Mouse (Mus musculus) neural tube, embryonic 14.5 days (tissue): ENCODE measurements around the gene Ovol3. TPM values are rescaled to one million over a fixed set of nuclear protein-coding genes. Genes with fewer than 3 reads are reported as not detected.

Experiments
- ATAC-seq: fragments of 200-750 bp; cut with Nextera tagmentation; 2 replicates; pipeline ENCODE4 v1.8.0; 2017; ENCODE audit warnings: low read depth, mild to moderate bottlenecking, moderate TSS enrichment, moderate library complexity
- H3K27ac ChIP-seq: fragments of 300-500 bp; sonication (generic); 2 replicates; pipeline ENCODE4 v1.5.1; 2014; ENCODE audit warnings: low read depth, mild to moderate bottlenecking, control low read depth, low read length, moderate library complexity, mixed read lengths
- H3K27me3 ChIP-seq: fragments of 300-500 bp; sonication (generic); 2 replicates; pipeline ENCODE4 v1.6.1; 2014; ENCODE audit warnings: low read length; ENCODE audit not compliant: control insufficient read depth, insufficient read depth
- H3K36me3 ChIP-seq: fragments of 300-500 bp; sonication (generic); 2 replicates; pipeline ENCODE4 v1.6.1; 2014; ENCODE audit warnings: low read length, mixed read lengths; ENCODE audit not compliant: control insufficient read depth, insufficient read depth
- H3K4me1 ChIP-seq: fragments of 300-500 bp; sonication (generic); 2 replicates; pipeline ENCODE4 v1.6.1; 2014; ENCODE audit warnings: low read length; ENCODE audit not compliant: control insufficient read depth, insufficient read depth
- H3K4me2 ChIP-seq: fragments of 300-500 bp; sonication (generic); 2 replicates; pipeline ENCODE4 v1.6.1; 2014; ENCODE audit warnings: mild to moderate bottlenecking, low read depth, low read length, control low read depth
- H3K4me3 ChIP-seq: fragments of 300-500 bp; sonication (generic); 2 replicates; pipeline ENCODE4 v1.5.1; 2014; ENCODE audit warnings: low read depth, low read length, control low read depth, mixed read lengths
- H3K9ac ChIP-seq: fragments of 300-500 bp; sonication (generic); replicated peaks from 2 replicates; pipeline ENCODE4 v1.6.1; 2014; ENCODE audit warnings: low read depth, mild to moderate bottlenecking, control low read depth, low read length, mixed read lengths
- H3K9me3 ChIP-seq: fragments of 300-500 bp; sonication (generic); 2 replicates; pipeline ENCODE4 v1.6.1; 2016; ENCODE audit warnings: low read length; ENCODE audit not compliant: control insufficient read depth
- WGBS: fragments of 180-500 bp; shearing (Covaris S2); extraction: QIAGEN DNeasy Blood & Tissue Kit; methylation state at CpG from one replicate; pipeline ENCODE4 v1.1.7; 2014; 5-methylcytosine and 5-hydroxymethylcytosine counted together
- polyA plus RNA-seq: library from polyadenylated mRNA; unstranded; fragments of >200 nt; fragmentation: Nextera tagmentation; extraction: Ambion mirVana; gene quantifications from 2 replicates; pipeline ENCODE4 v1.2.1, GENCODE M21; 2014

The Ovol3 gene
- polyA plus RNA-seq, 1 experiment from 2014 or later = not detected

DNA sequence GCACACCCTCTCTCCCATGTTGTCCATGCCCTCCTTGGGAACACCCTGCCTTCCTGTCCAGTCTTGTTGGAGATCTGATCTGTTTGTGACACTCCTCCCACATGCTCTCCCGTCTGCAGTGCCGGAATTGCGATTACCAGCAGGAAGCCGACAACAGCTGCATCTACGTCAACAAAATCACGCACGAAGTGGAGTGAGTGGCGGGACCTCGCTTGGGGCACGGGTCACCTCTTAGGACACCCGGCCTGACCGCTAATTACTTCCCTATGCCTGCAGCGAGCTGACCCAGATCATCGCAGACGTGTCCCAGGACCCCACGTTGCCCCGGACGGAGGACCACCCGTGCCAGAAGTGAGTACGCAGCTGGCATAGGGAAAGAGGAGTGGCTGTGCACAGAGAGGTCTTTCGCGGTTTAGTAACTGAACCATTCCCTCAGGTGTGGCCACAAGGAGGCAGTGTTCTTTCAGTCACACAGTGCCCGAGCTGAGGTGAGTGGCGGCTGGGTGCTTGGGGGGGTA lies 2.8 kb downstream of the Ovol3 start:
- no peaks in the 10 kb centered on the region for H3K9me3 ChIP-seq
- peak overlapping the region; percentile 96 for H3K27ac ChIP-seq
- peak; percentile 20 for ATAC-seq
- H3K27me3 ChIP-seq = no peaks in the 10 kb centered on the region
- H3K9ac ChIP-seq = peak overlapping the region; percentile 75
- H3K4me3 ChIP-seq = peak overlapping the region; percentile 68
- H3K4me2 ChIP-seq = peak overlapping the region; percentile 60
- 5% methylated on average over 24 of the region's 24 CpGs for WGBS
- peaks cover 16% of the 10 kb centered on the region for H3K4me1 ChIP-seq
- H3K36me3 ChIP-seq = peaks cover 4% of the 10 kb centered on the region

DNA sequence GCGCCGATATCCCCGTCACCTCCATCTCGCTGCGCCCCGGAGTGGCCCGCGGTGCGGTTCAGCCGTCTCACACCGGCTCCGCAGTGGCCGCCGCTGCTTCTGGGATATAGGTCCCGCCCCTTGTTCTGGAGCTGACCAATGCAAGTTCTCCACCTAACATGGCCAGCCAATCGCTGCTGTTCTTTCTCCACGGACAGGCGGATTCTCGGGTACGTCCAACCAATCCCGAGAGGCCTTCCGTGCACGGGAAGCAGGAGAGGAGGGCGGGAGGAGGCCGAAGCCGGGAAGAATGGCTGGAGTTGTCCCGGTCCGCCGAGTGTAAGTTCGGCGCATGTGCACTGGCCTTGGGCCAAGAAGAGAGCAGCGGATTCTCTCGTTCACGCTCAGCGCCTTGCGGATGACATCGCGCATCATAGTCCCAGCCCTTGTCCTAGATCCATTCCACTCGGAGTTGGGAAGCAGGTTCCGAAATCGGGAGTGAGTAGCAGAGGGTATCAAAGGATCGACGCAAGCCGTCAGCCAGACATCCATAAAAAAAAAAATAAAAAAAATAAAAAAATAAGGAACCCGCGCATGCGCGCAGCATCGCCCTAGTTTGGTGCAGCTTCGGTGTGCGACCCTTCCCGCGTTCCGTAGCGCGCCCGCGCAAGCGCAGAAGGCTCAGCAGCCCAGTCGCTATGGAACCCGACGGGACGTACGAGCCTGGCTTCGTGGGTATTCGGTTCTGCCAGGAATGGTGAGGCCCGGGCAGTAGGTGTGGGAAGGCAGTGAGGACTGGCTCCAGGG lies 3.7 kb downstream of the Ovol3 start, which contains the start of the genes Polr2i and Tbcb:
Gene Polr2i (plus strand): TSS at position 280 of the 786 bp plus-strand sequence.
Gene Tbcb (minus strand): TSS at position 604 of the 786 bp plus-strand sequence.
- peaks cover 11% of the 10 kb centered on the region for H3K36me3 ChIP-seq

DNA sequence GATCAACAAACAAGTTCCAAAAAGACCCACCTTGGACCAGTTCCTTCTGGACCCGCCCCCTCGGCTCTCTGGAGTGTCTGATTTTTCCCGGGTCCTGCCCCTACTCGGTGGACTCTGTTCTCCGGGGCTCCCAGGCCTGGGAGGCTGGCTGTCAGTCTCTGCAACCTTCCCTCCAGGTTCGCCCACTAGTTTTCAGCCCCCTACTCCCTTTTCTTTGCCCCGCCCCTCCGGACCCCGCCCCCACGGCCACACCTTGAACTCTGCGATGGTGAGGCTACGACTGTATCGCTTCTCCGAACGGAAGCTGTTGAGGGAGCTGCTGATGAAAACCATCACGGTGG lies 4.2 kb downstream of the Ovol3 start:
- Histone ChIP-seq H3K9ac (peak overlapping the region; percentile 58), H3K4me1 (peaks cover 16% of the 10 kb centered on the region), H3K36me3 (peaks cover 17% of the 10 kb centered on the region), H3K4me3 (peak overlapping the region; percentile 68), H3K27me3 (no peaks in the 10 kb centered on the region), H3K4me2 (peak overlapping the region; percentile 74), H3K27ac (peak overlapping the region; percentile 96), H3K9me3 (no peaks in the 10 kb centered on the region)
- ATAC-seq = no peak; the same call in none of the 2 replicates
- 0% methylated on average over 16 of the region's 16 CpGs for WGBS

More for the DNA sequence above, 3.7 kb downstream of the Ovol3 start, which contains the start of the genes Polr2i and Tbcb:
- H3K27me3 ChIP-seq = no peaks in the 10 kb centered on the region
- no peaks in the 10 kb centered on the region for H3K9me3 ChIP-seq
- peak within 1 kb of the TSS; percentile 68 for H3K4me3 ChIP-seq
- H3K27ac ChIP-seq = peak within 1 kb of the TSS; percentile 96
- H3K4me1 ChIP-seq = peaks cover 16% of the 10 kb centered on the region
- ATAC-seq = peak; percentile 95
- under 1% methylated on average over 67 of the region's 67 CpGs for WGBS
- peak within 1 kb of the TSS; percentile 75 for H3K9ac ChIP-seq
- peak within 1 kb of the TSS; percentile 74 for H3K4me2 ChIP-seq

DNA sequence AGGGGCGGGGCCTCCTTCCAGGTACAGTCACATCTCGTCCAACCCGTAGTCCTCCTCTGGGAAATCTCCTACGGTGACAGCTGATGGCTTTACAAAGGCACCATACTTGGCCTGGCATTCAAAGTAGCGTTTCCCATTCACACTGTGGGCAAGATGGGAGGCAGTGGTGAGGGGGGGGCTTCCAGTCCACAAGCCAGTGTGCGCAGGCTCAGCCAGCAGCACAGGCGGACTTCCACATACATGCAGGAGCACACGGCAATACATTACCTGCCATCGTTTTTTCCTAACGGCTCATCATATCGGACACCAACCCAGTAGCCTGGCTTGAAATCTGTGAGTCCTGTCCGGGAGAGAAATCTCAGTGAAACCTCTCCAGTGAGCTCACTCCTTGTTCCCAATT lies 11.3 kb downstream of the Ovol3 start:
- Histone ChIP-seq H3K36me3 (peaks cover 40% of the 10 kb centered on the region), H3K4me1 (peaks cover 3% of the 10 kb centered on the region; the same call in 1 of the 2 replicates), H3K9me3 (no peaks in the 10 kb centered on the region), H3K27ac (no peak overlapping the region), H3K9ac (no peak overlapping the region), H3K4me3 (no peak overlapping the region), H3K4me2 (no peak overlapping the region), H3K27me3 (no peaks in the 10 kb centered on the region)
- ATAC-seq = no peak
- 92% methylated on average over 12 of the region's 12 CpGs for WGBS

DNA sequence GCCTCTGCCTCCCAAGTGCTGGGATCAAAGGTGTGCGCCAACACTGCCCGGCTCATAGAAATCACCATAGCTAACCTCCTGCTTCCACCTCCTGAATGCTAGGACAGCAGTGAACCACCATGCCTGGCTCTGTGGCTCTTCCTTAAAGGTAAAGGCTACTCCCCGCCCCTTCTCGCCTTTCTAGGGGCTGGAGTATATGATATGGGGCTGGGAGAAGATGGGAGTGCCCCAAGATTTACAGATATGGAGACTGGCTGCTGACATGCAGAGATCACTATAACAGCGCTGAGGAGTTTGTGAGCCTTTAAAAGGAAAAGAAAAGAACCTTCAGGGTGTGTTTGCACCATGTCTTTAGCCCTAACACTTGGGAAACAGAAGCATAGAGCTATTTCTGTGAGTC lies 13.3 kb downstream of the Ovol3 start:
- Histone ChIP-seq H3K36me3 (peaks cover 32% of the 10 kb centered on the region), H3K4me2 (no peak overlapping the region), H3K4me3 (no peak overlapping the region), H3K9me3 (no peaks in the 10 kb centered on the region), H3K27me3 (no peaks in the 10 kb centered on the region), H3K27ac (no peak overlapping the region), H3K4me1 (peaks cover 3% of the 10 kb centered on the region; the same call in 1 of the 2 replicates), H3K9ac (no peak overlapping the region)
- no peak for ATAC-seq
- WGBS = 95% methylated on average over 5 of the region's 5 CpGs

DNA sequence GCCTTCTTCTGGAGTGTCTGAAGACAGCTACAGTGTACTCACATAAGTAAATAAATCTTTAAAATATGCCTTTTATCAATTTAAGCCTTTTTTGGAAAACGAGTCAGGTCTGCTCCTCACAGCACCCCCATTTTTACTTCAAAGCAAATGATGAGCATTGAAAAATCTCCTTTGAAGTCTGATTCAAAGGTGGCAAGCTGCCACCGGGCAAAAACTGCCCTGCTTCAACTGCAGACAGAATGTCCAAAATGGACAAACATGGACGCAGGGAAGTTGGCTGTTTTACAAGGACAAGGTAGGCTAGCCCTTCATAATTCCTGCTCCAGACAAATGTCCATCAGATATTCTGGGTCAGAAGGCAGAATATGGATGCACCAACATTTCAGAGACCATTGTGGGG lies 14.1 kb downstream of the Ovol3 start:
- WGBS = 88% methylated on average over 3 of the region's 3 CpGs
- no peak for ATAC-seq
- no peak overlapping the region for H3K27ac ChIP-seq
- no peak overlapping the region for H3K9ac ChIP-seq
- H3K9me3 ChIP-seq = no peaks in the 10 kb centered on the region
- H3K4me3 ChIP-seq = no peak overlapping the region
- no peaks in the 10 kb centered on the region for H3K27me3 ChIP-seq
- H3K4me1 ChIP-seq = peaks cover 5% of the 10 kb centered on the region; the same call in 1 of the 2 replicates
- peaks cover 25% of the 10 kb centered on the region for H3K36me3 ChIP-seq
- no peak overlapping the region for H3K4me2 ChIP-seq

DNA sequence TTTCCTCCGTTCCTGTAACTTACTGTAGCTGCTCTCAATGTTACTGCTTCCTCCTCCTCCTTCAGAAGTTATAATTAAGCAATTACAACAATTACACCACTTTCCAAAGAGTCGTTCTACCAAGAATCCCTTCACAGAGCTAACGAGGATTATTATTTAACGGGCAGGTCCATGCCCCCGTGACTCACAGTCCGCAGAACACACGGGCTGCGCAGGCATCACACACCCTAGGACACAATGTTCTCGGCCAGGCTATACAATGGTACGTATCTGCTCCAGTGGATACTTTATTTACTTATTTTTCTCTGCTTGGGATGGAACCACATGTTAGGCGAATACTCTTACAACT lies 15.5 kb downstream of the Ovol3 start:
- WGBS = 21% methylated on average over 11 of the region's 11 CpGs
- Histone ChIP-seq H3K4me3 (peak overlapping the region; percentile 39), H3K27me3 (no peaks in the 10 kb centered on the region), H3K9me3 (no peaks in the 10 kb centered on the region), H3K36me3 (peaks cover 15% of the 10 kb centered on the region), H3K4me2 (peak overlapping the region; percentile 88), H3K4me1 (peaks cover 6% of the 10 kb centered on the region; the same call in 1 of the 2 replicates), H3K9ac (peak overlapping the region; percentile 48; the same call in 1 of the 2 replicates), H3K27ac (no peak overlapping the region)
- no peak for ATAC-seq

DNA sequence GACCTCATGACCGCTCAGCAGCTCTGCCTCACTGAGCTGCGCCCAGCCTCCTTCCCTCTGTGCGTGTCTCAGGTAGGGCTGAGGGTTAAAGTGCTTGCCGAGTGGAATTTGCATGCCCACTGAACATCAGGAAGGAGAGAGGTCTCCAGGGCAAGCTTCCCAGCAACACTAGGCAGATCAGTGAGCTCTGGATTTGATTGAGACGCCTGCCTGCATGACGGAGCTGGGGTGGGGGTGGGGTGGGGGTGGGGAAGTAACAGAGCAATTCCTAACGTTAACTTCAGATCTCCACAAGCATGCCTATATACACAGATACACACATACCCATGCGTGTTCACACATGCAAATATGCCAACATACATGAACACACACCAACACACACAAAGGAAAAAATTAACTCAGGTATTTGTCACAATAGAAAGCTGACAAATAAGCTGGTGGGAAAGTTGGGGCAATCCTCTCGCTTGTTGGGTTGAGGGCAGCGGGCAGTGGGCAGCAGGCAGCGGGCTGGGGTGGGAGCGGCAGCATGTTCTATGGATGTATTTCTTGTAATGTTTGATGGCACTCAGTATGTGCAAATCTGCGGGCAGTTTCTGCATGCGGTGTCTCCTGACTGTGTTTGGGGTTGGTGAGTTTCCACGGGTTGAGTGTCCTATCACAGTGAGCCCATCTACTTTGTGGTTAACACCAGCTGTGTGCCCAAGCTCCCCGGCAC lies 16.1 kb downstream of the Ovol3 start:
- no peaks in the 10 kb centered on the region for H3K9me3 ChIP-seq
- peak overlapping the region; percentile 48; the same call in 1 of the 2 replicates for H3K9ac ChIP-seq
- peak overlapping the region; percentile 88 for H3K4me2 ChIP-seq
- H3K4me1 ChIP-seq = peaks cover 6% of the 10 kb centered on the region; the same call in 1 of the 2 replicates
- peak overlapping the region; percentile 11; the same call in 1 of the 2 replicates for H3K27ac ChIP-seq
- peak; percentile 54 for ATAC-seq
- no peaks in the 10 kb centered on the region for H3K27me3 ChIP-seq
- peak overlapping the region; percentile 39 for H3K4me3 ChIP-seq
- 5% methylated on average over 16 of the region's 16 CpGs for WGBS
- peaks cover 10% of the 10 kb centered on the region for H3K36me3 ChIP-seq
